Mouse (Mus musculus): ENCODE results near the gene Ski. TPM values are rescaled to one million over a fixed set of nuclear protein-coding genes. Genes with fewer than 3 reads are reported as not detected.
"Not testable (repeated sequence)": the region's sequence is repeated elsewhere in the genome, so short reads cannot be mapped to it uniquely, and the experiment has no call there.

The Ski gene
- 10 to 100 TPM; 47.5 to 60.6 TPM for total RNA-seq (2021)
- long read RNA-seq, experiment 1, full-length matches to known transcripts: 28 of 53 reads
- long read RNA-seq, experiment 1, partial matches to known transcripts: 3 of 53 reads
- long read RNA-seq, experiment 1, other reads (novel, unspliced or antisense): 22 of 53 reads
- long read RNA-seq, experiment 2, full-length matches to known transcripts: 12 of 36 reads
- long read RNA-seq, experiment 2, partial matches to known transcripts: 3 of 36 reads
- long read RNA-seq, experiment 2, other reads (novel, unspliced or antisense): 21 of 36 reads

DNA sequence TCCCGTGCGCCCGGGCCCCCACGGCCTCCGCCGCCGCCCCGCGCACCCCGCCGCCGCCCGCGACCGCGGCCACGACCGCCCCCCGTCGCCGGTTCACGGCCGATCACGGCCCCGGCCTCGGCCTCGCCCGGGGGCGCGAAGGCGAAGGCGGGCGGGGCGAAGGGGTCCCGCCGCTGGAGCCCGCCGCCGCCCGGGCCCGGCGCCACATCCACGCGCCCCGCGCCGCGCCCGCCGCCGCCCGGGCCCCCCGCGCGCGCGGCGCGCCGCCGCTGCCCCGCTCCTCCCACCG, at the start of gene Ski:
TSS of gene Ski (minus strand) at position 41 of the 289 bp plus-strand sequence.
- DNase-seq (ENCODE audit: low spot score in 2 of 2): no peak

DNA sequence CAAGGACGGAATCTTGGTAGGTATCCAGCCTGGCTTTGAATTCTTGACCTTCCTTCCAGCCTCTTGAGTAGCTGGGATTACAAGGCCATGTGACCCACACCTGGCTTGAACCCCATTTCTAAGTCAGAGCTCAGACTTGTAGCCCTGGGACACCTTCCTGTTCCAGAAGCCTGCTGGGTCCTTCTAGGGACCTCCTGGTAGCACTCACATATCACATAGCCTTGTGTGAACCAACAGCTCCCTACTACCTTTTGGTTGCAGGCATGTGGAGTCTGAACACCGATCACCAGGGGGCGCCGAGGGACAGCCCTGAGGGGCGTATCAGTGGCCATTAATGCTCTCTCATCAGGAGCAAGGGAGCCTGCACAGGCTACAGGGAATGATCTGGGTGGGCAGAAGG, 46.0 kb upstream of the Ski start:
- DNase-seq (ENCODE audit: low spot score in 2 of 2): peak; percentile 66 to 71

GRCm38 (mm10) chr4:155267639-155268175, 45.3 kb upstream of the Ski start:
- DNase-seq (ENCODE audit: low spot score in 2 of 2): no peak

DNA sequence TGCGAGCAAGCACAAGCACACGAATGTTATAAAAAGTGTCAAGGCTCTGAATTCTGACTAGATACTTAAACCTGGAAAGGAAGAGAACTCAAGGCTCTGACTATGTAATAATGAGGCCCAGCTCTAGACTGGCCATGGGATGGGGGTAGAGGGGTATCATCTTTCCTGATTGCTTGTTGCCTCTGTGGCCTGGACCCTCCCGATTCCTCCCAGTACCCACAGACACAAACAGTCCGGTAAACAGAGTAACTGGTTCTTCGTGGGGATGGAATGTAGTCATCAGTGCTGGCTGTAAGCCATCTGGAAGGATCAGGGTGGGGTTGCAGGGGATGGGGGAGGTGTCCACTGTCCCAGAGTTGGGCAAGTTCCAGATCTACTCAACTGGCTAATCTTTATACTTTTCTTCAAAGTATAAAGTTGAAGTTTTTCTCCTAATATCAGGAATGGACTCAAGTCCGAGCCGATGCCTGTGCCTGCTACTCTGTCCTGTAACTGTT, 44.7 kb upstream of the Ski start:
- no peak for DNase-seq (ENCODE audit: low spot score in 2 of 2)

DNA sequence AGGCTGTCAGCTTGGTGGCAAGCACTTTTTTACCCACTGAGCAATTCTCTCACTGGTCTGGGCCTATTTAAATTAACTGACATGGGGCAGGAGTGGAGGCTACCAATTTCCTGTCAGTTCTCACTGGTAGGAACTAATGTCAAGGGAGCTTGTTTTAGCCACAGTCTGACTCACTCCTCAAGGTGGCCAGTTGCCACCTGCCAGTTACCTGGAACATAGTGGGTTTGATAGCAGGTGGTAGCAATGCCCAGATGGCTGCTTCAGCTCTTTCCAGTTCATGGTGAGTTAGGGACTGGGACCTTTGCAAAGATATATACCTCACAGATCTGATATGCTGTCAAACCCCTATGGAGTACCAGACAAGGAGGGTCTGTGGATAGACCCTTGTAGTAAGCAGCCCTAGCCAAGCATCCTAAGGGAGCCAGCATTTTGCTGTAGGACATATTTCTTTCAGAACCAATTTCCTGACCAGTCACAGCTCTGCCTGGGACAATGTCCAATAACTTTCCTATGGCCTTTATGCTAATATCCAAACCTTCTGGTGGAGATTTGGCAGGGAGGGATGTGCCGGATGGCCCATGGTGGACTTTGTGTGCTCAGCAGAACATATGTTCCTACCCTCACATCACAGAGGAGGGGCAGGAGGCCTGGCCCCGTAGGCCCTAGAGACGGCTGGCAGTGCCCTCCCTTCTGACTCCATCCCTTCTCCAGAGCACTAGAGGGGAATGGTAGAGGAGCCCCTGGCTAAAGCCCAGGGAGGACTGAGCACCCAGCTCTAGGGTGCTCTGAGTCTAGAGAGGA, 42.3 kb upstream of the Ski start:
- DNase-seq (ENCODE audit: low spot score in 2 of 2): no peak

DNA sequence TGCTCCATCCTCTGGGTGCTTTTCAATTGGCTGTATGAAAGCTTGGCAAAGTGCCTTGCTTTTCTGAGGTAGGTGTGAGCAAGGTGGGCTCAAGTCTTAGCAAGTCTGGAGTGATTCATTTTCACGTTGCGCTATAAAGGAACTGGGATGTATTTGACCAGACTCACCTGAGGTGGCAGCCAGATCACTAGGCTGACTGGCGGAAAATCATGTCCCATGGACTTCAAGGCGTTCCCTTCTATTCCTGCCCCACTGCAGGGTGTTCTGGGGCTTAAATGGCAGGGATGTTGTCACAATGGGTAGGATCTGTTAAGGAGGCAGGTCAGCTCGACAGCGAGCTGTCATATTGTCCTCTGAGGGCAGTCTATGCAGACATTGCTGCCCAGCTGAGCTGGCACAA, 29.9 kb upstream of the Ski start:
- no peak for DNase-seq (ENCODE audit: low spot score in 2 of 2)

GRCm38 (mm10) chr4:155251147-155251546, 28.8 kb upstream of the Ski start:
- no peak for DNase-seq (ENCODE audit: low spot score in 2 of 2)

- DNase-seq (ENCODE audit: low spot score in 2 of 2): peak; percentile 35 to 45
Measured at GRCm38 (mm10) chr4:155250361-155251117, 28.1 kb upstream of the Ski start.

DNA sequence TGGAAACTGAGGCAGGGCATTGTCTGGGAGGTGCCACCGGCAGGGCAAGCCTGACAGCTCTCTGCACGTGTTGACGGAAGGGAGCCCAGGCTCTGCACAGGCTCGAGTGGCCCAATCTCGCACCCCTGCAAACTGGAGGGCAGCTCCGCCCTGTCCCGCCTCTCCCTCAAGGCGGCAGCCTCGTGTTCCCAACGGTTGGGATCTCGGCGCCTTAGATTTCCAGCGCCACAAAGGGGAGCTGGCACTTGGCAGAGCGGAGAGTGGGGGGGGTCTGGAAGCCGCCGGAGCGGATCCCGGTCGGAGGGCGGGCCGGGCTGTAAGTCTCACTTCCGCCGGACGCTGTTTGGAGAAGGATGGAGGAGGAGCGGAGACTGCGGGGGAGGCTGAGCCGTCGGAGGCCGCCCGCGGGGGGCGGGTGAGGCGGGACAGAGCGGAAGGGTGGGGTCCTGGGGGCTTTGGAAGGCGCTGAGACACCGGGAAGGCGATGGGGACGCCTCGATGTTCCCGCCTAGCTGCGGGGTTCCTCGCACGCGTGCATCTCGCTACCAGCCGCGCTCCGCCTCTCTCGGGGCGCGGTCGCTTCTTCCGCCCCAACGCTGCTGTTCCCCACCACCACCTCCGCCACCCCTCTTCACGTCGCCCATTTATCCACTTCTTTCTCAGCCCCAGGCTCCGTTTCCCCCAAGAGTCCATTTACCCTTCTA, 27.4 kb upstream of the Ski start, which contains the start of gene Faap20:
TSS of gene Faap20 (plus strand) at position 155 of the 704 bp plus-strand sequence.
- DNase-seq (ENCODE audit: low spot score in 2 of 2): peak; percentile 84 to 87

DNA sequence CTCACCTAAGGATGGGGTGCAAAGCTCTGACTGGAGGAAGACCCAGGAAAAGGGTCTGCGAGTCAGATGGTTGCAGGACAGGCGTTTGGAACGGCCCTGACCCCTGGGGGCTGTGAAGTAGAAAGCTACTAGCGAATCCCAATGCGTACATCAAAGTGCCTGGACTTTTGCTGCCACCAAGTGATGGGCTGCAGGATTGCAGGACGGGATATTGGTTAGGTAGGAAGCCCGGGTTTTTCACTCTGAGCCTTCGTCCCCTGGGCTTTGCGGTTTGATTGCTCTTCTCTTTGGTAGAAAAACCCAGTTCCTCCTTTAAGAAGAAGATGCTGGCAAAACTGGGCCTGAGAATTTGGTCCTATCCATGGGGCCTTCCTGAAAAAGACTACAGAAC, 26.9 kb upstream of the Ski start:
- DNase-seq (ENCODE audit: low spot score in 2 of 2): peak; percentile 87 to 91

DNA sequence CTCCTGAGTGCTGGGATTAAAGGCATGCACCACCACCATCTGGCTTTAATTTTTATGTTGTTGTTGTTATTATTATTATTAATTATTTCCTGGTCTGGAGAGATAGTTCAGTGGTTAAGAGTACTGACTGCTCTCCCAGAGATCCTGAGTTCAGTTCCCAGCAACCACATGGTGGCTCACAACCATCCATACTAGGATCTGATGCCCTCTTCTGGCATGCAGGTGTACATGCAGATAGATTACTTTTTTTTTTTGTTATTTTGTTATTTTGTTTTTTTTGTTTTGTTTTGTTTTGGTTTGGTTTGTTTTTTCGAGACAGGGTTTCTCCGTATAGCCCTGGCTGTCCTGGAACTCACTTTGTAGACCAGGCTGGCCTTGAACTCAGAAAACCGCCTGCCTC, 25.7 kb upstream of the Ski start:
- not testable (repeated sequence) for DNase-seq (ENCODE audit: low spot score in 2 of 2)

DNA sequence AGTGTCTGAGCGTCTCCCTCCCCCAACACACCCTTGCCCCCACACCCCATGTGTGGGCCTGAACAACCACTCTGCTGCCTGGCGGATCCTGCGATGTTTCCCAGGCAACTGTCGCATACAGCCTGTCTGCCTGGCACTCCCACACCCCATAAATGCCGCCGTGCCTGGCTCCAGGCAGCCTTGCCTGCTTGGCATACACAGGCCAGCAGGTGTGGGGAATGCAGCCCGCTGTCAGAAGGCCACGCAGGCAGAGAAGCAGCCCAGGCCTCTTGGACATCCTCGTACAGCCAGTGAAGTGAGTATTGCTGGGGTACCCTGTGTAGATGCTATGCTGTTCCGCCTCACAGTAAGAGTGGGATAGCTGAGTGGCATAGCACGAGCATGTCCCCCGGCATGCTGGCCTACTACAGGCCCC, 24.3 kb upstream of the Ski start:
- no peak for DNase-seq (ENCODE audit: low spot score in 2 of 2)

DNA sequence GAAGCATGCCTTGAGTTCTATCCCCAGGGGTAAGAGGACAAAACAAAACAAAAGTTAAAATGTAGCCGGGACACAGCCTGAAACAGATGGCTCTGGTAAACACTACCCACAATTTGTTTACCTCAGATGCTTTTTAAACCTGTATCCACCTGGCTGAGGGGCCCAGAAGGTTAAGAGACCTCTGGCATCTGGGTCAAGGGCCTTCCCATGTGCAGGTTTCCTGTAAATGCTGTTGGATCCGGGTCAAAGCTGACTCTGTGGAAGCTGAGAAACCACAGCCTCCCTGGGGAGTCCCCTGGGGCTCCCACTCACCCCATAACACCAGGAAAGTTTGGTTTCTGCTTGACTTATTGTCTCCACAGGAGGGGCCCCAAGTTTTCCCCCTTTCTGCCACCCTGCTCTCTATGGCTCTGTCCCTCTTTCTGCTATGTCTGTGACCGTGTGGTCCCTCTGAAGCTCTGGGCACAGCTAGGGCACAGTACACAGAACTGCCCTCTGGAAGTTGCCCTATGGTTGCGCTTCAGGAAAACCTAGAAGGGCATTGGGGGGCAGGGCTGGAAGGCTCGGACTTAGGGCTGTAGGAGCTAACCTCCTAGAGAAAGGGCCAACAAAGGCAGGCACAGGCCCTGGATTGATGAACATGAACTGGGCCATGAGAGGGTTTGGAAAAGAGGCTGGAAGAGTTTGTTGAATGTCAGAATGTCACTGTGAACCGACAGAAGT, 23.5 kb upstream of the Ski start:
- no peak for DNase-seq (ENCODE audit: low spot score in 2 of 2)

- DNase-seq (ENCODE audit: low spot score in 2 of 2): no peak
Measured at GRCm38 (mm10) chr4:155243233-155243632, 20.8 kb upstream of the Ski start.

GRCm38 (mm10) chr4:155242292-155242691, 19.9 kb upstream of the Ski start:
- no peak for DNase-seq (ENCODE audit: low spot score in 2 of 2)

DNA sequence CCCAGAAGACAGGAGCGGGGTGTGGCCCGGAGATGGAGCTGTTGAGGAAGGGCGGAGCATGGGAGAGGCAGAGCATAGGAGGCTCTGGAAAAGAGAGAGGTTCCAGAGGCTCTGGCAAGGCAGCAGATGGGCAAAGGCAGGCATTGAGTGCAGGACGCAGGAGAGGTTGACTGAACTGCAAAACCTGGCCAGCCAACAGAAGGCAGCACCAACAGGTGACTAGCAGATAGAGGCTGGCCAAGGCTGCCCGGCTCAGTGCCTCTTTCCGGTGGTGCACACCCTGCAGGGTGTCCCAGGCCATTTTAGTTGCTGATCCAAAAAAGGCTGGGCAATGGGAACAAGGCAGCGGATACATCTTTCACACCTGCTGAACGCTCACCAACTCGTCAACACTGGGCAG, 19.4 kb upstream of the Ski start:
- DNase-seq (ENCODE audit: low spot score in 2 of 2): no peak

GRCm38 (mm10) chr4:155239494-155239893, 17.1 kb upstream of the Ski start:
- DNase-seq (ENCODE audit: low spot score in 2 of 2): no peak

GRCm38 (mm10) chr4:155238276-155238675, 15.9 kb upstream of the Ski start:
- DNase-seq (ENCODE audit: low spot score in 2 of 2): no peak

DNA sequence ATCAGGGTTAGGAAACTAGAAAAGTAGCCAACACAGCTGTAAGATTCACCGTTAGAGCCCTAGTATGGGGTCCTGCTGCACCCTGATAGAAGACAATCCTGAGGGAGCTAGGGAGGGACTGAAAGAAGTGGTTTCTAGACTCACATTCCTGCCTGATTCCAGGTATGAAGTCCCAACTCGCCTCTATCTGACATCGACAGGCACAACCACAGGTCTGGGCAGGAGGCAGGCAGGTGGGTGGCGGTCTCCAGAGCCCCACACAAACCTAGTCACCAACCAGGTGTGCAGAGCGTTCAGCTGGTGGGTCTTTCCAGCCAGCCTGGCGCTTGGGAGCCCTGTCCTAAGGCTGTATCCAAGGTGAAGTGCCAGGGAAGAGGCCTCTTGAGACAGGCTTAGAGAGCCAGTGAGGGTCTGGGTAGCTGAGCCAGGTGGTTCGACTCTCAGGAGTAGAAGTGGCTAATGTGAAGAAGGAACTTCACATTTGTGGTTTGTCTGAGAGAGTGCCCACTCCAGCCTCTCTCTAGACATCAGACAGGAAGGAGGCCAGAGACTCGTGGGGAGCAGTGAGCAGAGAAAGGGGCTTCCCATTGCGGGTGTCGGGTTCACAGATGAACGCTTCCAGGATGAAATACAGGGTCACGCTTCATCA, 14.5 kb upstream of the Ski start:
- DNase-seq (ENCODE audit: low spot score in 2 of 2): no peak
